Mouse (Mus musculus): ENCODE data around the gene Dock2.
"Not testable (repeated sequence)": the region's sequence is repeated elsewhere in the genome, so short reads cannot be mapped to it uniquely, and the experiment has no call there.

DNA sequence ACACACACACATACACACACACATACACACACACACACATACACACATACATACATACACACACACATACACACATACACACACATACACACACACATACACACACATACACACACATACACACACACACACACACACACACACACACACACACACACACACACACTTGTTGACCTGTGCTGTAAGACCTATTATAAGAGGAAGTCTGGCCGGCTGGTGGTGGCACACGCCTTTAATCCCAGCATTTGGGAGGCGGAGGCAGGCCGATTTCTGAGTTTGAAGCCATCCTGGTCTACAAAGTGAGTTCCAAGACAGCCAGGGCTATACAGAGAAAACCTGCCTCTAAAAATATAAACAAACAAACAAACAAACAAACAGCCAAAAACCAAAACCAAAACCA lies 563.1 kb downstream of the Dock2 start:
- TF ChIP-seq CTCF (IDR thresholded peaks at IDR 0.05; ENCODE audit: insufficient read depth, low read length); POLR2A (IDR thresholded peaks at IDR 0.05; ENCODE audit: borderline replicate concordance, extremely low read depth, low read depth, low read length): not testable (repeated sequence)

All from lung, adult 2 months (tissue).